Mouse (Mus musculus): ENCODE measurements around the gene Ugt1a10. TPM values are rescaled to one million over a fixed set of nuclear protein-coding genes. Genes with fewer than 3 reads are reported as not detected.
"Not testable (repeated sequence)": the region's sequence is repeated elsewhere in the genome, so short reads cannot be mapped to it uniquely, and the experiment has no call there.

The Ugt1a10 gene
- polyA plus RNA-seq, 1 experiment = not detected

GRCm38 (mm10) chr1:88158430-88158829 lies 103.2 kb downstream of the Ugt1a10 start:
- Histone ChIP-seq H3K4me3 (replicated peaks; ENCODE audit: control insufficient read depth, low read depth, low read length) (no peak overlapping the region), H3K27ac (ENCODE audit: control insufficient read depth, insufficient read depth, low read depth, low read length, poor library complexity) (no peak overlapping the region), H3K4me1 (ENCODE audit: control insufficient read depth, insufficient read depth, low read length) (no peaks in the 10 kb centered on the region)
- TF ChIP-seq POLR2A (IDR thresholded peaks at IDR 0.05; ENCODE audit: borderline replicate concordance, control insufficient read depth, low read depth, low read length) (no peak), CTCF (IDR thresholded peaks at IDR 0.05; ENCODE audit: control insufficient read depth, insufficient read depth, low read length) (no peak)
- 19% methylated on average over 2 of the region's 2 CpGs for WGBS

DNA sequence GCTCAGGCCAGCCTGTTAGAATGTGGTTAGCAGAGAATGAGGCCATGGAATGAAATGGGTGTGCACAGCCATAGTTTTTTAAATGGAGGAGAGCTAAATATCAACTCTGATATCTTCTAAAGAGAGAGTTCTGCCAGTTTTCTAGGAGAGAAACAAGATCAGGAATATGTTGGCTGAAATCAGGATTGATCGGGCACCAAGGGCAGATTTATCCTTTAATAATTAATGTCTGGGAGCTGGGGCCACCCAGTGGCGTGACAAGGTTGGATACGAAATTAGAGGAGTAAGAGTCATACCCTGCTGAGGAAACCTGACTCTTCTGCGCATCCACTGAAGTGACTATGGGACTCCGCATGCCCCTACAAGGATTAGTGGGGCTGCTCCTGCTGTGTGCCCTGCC lies 110.5 kb downstream of the Ugt1a10 start, which contains the start of gene Ugt1a5:
Gene Ugt1a5 (plus strand): TSS at position 302 of the 400 bp plus-strand sequence.
- H3K4me3 ChIP-seq (replicated peaks; ENCODE audit: control insufficient read depth, low read depth, low read length) = no peak within 1 kb of the TSS
- 88% methylated on average over 5 of the region's 5 CpGs for WGBS
- H3K4me1 ChIP-seq (ENCODE audit: control insufficient read depth, insufficient read depth, low read length) = no peaks in the 10 kb centered on the region
- TF ChIP-seq CTCF (IDR thresholded peaks at IDR 0.05; ENCODE audit: control insufficient read depth, insufficient read depth, low read length) (no peak), POLR2A (IDR thresholded peaks at IDR 0.05; ENCODE audit: borderline replicate concordance, control insufficient read depth, low read depth, low read length) (no peak)
- H3K27ac ChIP-seq (ENCODE audit: control insufficient read depth, insufficient read depth, low read depth, low read length, poor library complexity) = no peak within 1 kb of the TSS

DNA sequence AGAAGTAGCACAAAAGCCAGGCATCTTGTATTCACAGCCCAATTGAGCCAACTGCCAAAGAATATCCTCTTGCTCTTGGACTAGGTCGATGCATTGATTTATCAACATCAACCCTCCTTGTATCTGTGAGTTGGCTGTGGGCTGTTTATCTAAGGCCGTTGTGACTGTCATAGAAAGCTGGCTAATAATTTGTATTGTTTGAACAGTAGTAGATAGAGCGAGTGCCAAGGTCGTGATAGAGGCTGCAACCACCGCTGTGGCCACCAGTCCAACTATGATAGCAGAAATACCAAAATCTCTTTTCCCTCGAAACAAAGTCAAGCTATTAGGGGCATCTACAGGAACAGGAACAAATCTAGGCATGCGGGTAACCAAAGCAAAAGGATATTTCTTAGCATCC lies 117.0 kb downstream of the Ugt1a10 start:
- not testable (repeated sequence) for H3K27ac ChIP-seq (ENCODE audit: control insufficient read depth, insufficient read depth, low read depth, low read length, poor library complexity); H3K4me1 ChIP-seq (ENCODE audit: control insufficient read depth, insufficient read depth, low read length); H3K4me3 ChIP-seq (replicated peaks; ENCODE audit: control insufficient read depth, low read depth, low read length)
- WGBS = 75% methylated on average over 7 of the region's 7 CpGs

DNA sequence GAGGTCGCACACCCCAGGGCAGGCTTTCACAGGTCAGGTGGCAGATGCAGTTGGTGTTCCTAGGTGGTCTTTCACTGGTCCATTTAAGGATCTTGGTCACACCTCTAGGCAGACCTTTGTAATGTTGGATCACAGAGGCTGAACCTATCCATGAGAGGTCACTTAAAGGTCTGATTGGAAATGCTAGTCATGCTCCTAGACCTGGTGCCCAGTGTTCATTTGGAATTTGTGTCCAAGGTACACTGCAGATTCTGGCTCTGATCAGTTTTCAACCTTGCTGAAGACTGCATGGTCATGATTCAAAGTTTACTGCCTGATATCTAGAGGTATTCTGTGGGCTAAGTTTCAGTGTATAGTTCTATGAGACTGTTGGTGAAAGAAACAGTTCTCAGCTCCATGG lies 124.5 kb downstream of the Ugt1a10 start:
- Histone ChIP-seq H3K4me1 (ENCODE audit: control insufficient read depth, insufficient read depth, low read length) (no peaks in the 10 kb centered on the region), H3K4me3 (replicated peaks; ENCODE audit: control insufficient read depth, low read depth, low read length) (no peak overlapping the region), H3K27ac (ENCODE audit: control insufficient read depth, insufficient read depth, low read depth, low read length, poor library complexity) (no peak overlapping the region)
- no peak for TF ChIP-seq POLR2A (IDR thresholded peaks at IDR 0.05; ENCODE audit: borderline replicate concordance, control insufficient read depth, low read depth, low read length)
- no peak for TF ChIP-seq CTCF (IDR thresholded peaks at IDR 0.05; ENCODE audit: control insufficient read depth, insufficient read depth, low read length)
- WGBS = 70% methylated on average over 1 of the region's 1 CpGs

DNA sequence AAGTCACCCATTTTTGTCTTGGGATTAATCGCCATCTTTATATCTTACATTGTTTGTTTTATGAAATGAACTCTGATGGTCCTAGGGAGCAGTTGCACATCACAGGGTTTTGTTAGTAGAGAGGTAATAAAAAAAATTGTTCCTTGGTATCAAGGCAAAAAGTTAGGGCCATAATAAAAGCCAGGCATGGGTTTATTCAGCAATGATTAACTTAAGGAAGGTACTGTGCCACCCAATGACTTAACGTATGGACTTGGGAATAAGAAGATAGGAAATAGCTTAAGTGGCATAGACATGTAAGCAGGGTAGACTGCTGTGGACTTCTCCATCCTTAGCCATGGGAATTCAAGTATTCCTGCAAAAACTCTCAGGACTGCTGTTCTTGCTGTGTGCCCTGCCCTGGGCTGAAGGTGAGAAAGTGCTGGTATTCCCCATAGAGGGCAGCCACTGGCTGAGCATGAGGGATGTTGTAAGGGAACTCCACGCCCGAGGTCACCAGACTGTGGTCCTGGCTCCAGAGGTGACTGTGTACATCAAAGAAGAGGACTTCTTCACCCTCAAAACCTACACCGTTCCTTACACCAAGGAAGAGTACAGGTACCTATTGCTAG lies 131.2 kb downstream of the Ugt1a10 start:
- no peak for TF ChIP-seq CTCF (IDR thresholded peaks at IDR 0.05; ENCODE audit: control insufficient read depth, insufficient read depth, low read length)
- TF ChIP-seq POLR2A (IDR thresholded peaks at IDR 0.05; ENCODE audit: borderline replicate concordance, control insufficient read depth, low read depth, low read length) = no peak
- WGBS = 85% methylated on average over 5 of the region's 5 CpGs
- no peaks in the 10 kb centered on the region for H3K4me1 ChIP-seq (ENCODE audit: control insufficient read depth, insufficient read depth, low read length)

DNA sequence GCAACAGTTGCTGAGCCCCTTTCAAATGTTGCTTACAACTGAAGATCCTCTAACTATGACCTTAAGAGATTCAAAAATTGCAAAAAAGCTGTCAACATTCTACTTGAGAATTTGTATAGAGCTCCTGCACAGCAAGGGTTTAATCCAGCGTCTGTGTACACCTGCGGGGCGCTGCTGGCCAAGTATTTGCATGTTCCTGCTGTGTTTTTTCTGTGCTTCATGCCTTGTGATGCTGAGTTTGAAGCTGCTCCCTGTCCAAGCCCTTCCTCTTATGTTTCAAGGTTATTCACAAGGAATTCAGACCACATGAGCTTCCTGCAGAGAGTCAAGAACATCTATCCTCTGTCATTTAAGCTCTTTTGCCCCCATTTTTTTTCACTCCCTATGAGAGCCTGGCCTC lies 136.9 kb downstream of the Ugt1a10 start:
- 85% methylated on average over 3 of the region's 3 CpGs for WGBS
- H3K4me1 ChIP-seq (ENCODE audit: control insufficient read depth, insufficient read depth, low read length) = no peaks in the 10 kb centered on the region
- TF ChIP-seq CTCF (IDR thresholded peaks at IDR 0.05; ENCODE audit: control insufficient read depth, insufficient read depth, low read length) = no peak
- TF ChIP-seq POLR2A (IDR thresholded peaks at IDR 0.05; ENCODE audit: borderline replicate concordance, control insufficient read depth, low read depth, low read length) = no peak
- H3K4me3 ChIP-seq (replicated peaks; ENCODE audit: control insufficient read depth, low read depth, low read length) = no peak overlapping the region
- H3K27ac ChIP-seq (ENCODE audit: control insufficient read depth, insufficient read depth, low read depth, low read length, poor library complexity) = no peak overlapping the region

More for the DNA sequence above, 131.2 kb downstream of the Ugt1a10 start:
- Histone ChIP-seq H3K27ac (ENCODE audit: control insufficient read depth, insufficient read depth, low read depth, low read length, poor library complexity) (no peak overlapping the region), H3K4me3 (replicated peaks; ENCODE audit: control insufficient read depth, low read depth, low read length) (no peak overlapping the region)

GRCm38 (mm10) chr1:88195687-88196086 lies 140.5 kb downstream of the Ugt1a10 start:
- Histone ChIP-seq H3K4me1 (ENCODE audit: control insufficient read depth, insufficient read depth, low read length) (no peaks in the 10 kb centered on the region), H3K4me3 (replicated peaks; ENCODE audit: control insufficient read depth, low read depth, low read length) (no peak overlapping the region), H3K27ac (ENCODE audit: control insufficient read depth, insufficient read depth, low read depth, low read length, poor library complexity) (no peak overlapping the region)
- TF ChIP-seq CTCF (IDR thresholded peaks at IDR 0.05; ENCODE audit: control insufficient read depth, insufficient read depth, low read length) (no peak), POLR2A (IDR thresholded peaks at IDR 0.05; ENCODE audit: borderline replicate concordance, control insufficient read depth, low read depth, low read length) (no peak)
- 89% methylated on average over 1 of the region's 1 CpGs for WGBS

DNA sequence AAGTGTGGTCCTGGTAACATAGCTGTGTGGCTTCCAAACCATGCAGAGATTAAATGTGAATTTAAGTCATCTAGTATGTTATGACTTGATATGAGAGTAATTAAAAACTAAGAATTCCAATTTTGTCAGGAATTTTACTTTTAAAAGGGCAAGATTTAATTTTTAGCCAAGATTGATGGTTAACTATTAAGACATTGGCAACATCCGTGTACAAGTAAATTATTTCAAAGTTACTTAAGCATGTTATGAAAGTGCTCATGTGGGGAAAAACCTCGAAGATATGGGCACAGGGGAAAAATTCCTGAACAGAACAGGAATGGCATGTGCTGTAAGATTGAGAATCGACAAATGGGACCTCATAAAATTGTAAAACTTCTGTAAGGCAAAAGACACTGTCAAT lies 142.3 kb downstream of the Ugt1a10 start:
- H3K4me1 ChIP-seq (ENCODE audit: control insufficient read depth, insufficient read depth, low read length) = no peaks in the 10 kb centered on the region
- no peak overlapping the region for H3K4me3 ChIP-seq (replicated peaks; ENCODE audit: control insufficient read depth, low read depth, low read length)
- 70% methylated on average over 3 of the region's 3 CpGs for WGBS
- no peak overlapping the region for H3K27ac ChIP-seq (ENCODE audit: control insufficient read depth, insufficient read depth, low read depth, low read length, poor library complexity)
- no peak for TF ChIP-seq POLR2A (IDR thresholded peaks at IDR 0.05; ENCODE audit: borderline replicate concordance, control insufficient read depth, low read depth, low read length)
- TF ChIP-seq CTCF (IDR thresholded peaks at IDR 0.05; ENCODE audit: control insufficient read depth, insufficient read depth, low read length) = no peak

GRCm38 (mm10) chr1:88199996-88200395 lies 144.8 kb downstream of the Ugt1a10 start:
- Histone ChIP-seq H3K27ac (ENCODE audit: control insufficient read depth, insufficient read depth, low read depth, low read length, poor library complexity) (no peak overlapping the region), H3K4me1 (ENCODE audit: control insufficient read depth, insufficient read depth, low read length) (no peaks in the 10 kb centered on the region), H3K4me3 (replicated peaks; ENCODE audit: control insufficient read depth, low read depth, low read length) (no peak overlapping the region)
- TF ChIP-seq POLR2A (IDR thresholded peaks at IDR 0.05; ENCODE audit: borderline replicate concordance, control insufficient read depth, low read depth, low read length) (no peak), CTCF (IDR thresholded peaks at IDR 0.05; ENCODE audit: control insufficient read depth, insufficient read depth, low read length) (no peak)
- WGBS = 78% methylated on average over 2 of the region's 2 CpGs

All from bone marrow, adult 2 months (tissue).